Mouse (Mus musculus) forebrain, embryonic 10.5 days (tissue): ENCODE data around the gene Fcrl6. TPM values are rescaled to one million over a fixed set of nuclear protein-coding genes. Genes with fewer than 3 reads are reported as not detected.
A peak's percentile ranks its signal among the peaks of the same experiment; 100 is the strongest.

Source experiments
- DNase-seq: peaks from one replicate; pipeline ENCODE4 v3.0.0-alpha.2; 2017; ENCODE audit warnings: low spot score; ENCODE audit errors: extremely low spot score
- H3K27ac ChIP-seq: fragments of 300-500 bp; sonication (generic); 2 replicates; pipeline ENCODE4 v1.5.1; 2016; ENCODE audit warnings: mild to moderate bottlenecking
- H3K27me3 ChIP-seq: fragments of 300-500 bp; sonication (generic); 2 replicates; pipeline ENCODE4 v1.6.1; 2016; ENCODE audit warnings: mild to moderate bottlenecking; ENCODE audit not compliant: poor library complexity, severe bottlenecking
- H3K36me3 ChIP-seq: fragments of 300-500 bp; sonication (generic); replicated peaks from 2 replicates; pipeline ENCODE4 v1.6.1; 2016; ENCODE audit warnings: mild to moderate bottlenecking, moderate library complexity
- H3K4me1 ChIP-seq: fragments of 300-500 bp; sonication (generic); 2 replicates; pipeline ENCODE4 v1.6.1; 2016
- H3K4me3 ChIP-seq: fragments of 300-500 bp; sonication (generic); 2 replicates; pipeline ENCODE4 v1.5.1; 2016; ENCODE audit warnings: mild to moderate bottlenecking, moderate library complexity
- H3K9me3 ChIP-seq: fragments of 300-500 bp; sonication (generic); 2 replicates; pipeline ENCODE4 v1.6.1; 2016; ENCODE audit warnings: mild to moderate bottlenecking, moderate library complexity
- WGBS: fragments of 180-500 bp; shearing (Covaris S2); methylation state at CpG from one replicate; pipeline ENCODE4 v1.1.7; 2016; 5-methylcytosine and 5-hydroxymethylcytosine counted together
- polyA plus RNA-seq: library from polyadenylated mRNA; unstranded; fragments of >200 nt; fragmentation: Nextera tagmentation; extraction: Ambion mirVana; gene quantifications from 2 replicates; pipeline ENCODE4 v1.2.1, GENCODE M21; 2016

Gene Fcrl6
- polyA plus RNA-seq, 1 experiment from 2014 or later = 0.32 TPM

DNA sequence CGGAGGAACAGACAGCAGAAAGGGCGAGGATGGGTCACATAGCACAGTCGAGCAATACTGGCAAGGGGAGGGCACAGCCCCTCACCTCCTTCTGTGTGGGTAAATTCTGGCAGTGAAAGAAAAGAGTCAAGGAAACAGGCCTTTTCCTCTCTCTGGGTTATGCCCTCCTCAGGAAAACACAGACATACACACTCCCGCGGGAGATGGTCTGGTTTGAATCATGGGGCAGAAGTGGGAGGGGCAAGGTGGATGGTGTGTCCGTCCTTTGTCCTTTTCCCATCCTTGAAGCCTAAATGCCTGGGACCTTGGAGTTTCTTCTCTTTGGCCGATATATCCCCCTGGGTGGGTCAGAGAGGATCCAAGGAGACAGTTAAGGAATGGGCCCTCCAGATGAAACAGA, 27.5 kb upstream of the Fcrl6 start:
- Histone ChIP-seq H3K27ac (peak overlapping the region; percentile 68), H3K36me3 (no peaks in the 10 kb centered on the region), H3K4me1 (peaks cover 20% of the 10 kb centered on the region), H3K9me3 (no peaks in the 10 kb centered on the region), H3K27me3 (no peaks in the 10 kb centered on the region), H3K4me3 (no peak overlapping the region)
- WGBS = 64% methylated on average over 7 of the region's 7 CpGs
- no peak for DNase-seq

DNA sequence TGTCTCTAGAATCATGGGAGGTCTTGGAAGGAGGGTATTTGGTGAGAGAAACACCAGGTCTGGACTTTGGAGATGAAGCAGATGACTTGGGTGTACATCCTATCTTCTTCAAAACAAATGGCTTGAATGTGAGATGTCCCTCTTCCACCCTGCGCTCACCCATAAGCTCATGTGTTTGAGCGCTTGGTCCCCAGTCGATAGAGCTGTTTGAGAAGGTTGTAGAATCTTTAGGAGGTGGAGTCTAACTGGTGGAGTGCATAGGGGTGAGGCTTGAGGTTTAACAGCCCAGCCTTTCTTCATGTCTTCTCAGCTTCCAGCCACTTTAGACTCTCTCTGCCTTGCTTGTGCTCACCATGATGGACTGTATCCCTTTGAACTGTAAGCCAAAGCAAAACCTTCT, 24.0 kb upstream of the Fcrl6 start:
- 100% methylated on average over 3 of the region's 3 CpGs for WGBS
- H3K4me1 ChIP-seq = peaks cover 12% of the 10 kb centered on the region; the same call in 1 of the 2 replicates
- H3K27me3 ChIP-seq = no peaks in the 10 kb centered on the region
- DNase-seq = no peak
- no peak overlapping the region for H3K27ac ChIP-seq
- H3K36me3 ChIP-seq = no peaks in the 10 kb centered on the region
- H3K9me3 ChIP-seq = no peaks in the 10 kb centered on the region
- no peak overlapping the region for H3K4me3 ChIP-seq

DNA sequence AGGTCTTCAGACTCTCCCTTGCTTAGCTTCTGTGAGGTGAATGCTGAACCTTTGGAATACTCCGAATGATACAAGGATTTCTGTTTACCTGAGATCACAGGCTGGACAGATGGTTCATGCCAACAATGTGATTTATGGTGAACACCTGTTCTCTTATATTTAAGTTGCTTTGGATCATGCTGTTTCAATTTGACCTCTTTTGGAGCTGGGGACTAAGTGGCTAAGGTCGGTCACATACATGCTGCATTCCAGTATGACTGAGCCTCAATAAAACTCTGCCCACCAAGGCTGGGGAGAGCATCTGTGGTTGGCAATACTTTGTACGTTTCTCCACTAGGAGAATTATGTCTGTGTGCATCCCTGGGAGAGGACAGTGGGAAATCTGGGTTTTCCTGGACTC, 21.7 kb upstream of the Fcrl6 start:
- no peaks in the 10 kb centered on the region; the same call in 1 of the 2 replicates for H3K4me1 ChIP-seq
- no peak overlapping the region for H3K27ac ChIP-seq
- no peak overlapping the region for H3K4me3 ChIP-seq
- no peak for DNase-seq
- no peaks in the 10 kb centered on the region for H3K9me3 ChIP-seq
- WGBS = 86% methylated on average over 3 of the region's 3 CpGs
- H3K27me3 ChIP-seq = no peaks in the 10 kb centered on the region
- H3K36me3 ChIP-seq = no peaks in the 10 kb centered on the region

DNA sequence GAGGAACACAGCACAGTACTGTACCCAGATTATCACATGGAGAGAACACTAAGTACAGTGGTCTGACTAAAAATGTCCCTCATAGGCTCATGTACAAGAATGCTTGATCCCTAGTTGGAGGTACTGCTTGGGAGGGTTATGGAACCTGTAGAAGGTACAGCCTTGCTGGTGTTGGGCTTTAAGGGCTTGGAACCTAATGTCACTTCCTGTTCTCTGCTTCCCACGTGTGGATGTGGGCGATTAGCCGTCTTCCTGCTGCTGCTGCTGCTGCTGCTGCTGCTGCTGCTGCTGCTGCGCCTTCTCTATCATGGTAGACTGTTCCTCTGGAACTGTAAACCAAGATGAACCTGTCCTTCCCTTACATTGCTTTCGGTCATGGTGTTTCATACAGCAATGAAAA, 21.2 kb upstream of the Fcrl6 start:
- Histone ChIP-seq H3K9me3 (no peaks in the 10 kb centered on the region), H3K4me3 (no peak overlapping the region), H3K27me3 (no peaks in the 10 kb centered on the region), H3K27ac (no peak overlapping the region), H3K36me3 (no peaks in the 10 kb centered on the region), H3K4me1 (no peaks in the 10 kb centered on the region)
- 81% methylated on average over 5 of the region's 5 CpGs for WGBS
- DNase-seq = no peak

DNA sequence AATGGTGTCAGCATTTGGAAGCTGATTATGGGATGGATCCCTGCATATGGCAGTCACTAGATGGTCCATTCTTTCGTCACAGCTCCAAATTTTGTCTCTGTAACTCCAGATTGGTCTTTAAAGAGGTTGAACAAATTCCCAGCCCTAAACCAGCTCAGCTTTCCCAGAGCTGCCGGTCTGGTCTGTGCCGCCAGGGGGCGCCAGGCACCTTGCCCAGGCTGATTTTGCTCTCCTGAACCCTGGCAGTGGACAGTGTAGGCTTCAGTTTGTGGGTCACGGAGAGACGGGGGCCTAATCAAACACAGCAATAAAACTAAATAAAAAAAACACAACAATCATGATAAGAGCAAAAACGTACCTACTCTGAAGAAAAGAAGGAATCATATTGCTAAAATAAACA, 16.9 kb upstream of the Fcrl6 start:
- H3K27me3 ChIP-seq = no peaks in the 10 kb centered on the region
- H3K27ac ChIP-seq = no peak overlapping the region
- no peaks in the 10 kb centered on the region for H3K9me3 ChIP-seq
- 13% methylated on average over 7 of the region's 7 CpGs for WGBS
- H3K4me1 ChIP-seq = peaks cover 23% of the 10 kb centered on the region
- H3K36me3 ChIP-seq = no peaks in the 10 kb centered on the region
- H3K4me3 ChIP-seq = no peak overlapping the region
- DNase-seq = peak; percentile 62

DNA sequence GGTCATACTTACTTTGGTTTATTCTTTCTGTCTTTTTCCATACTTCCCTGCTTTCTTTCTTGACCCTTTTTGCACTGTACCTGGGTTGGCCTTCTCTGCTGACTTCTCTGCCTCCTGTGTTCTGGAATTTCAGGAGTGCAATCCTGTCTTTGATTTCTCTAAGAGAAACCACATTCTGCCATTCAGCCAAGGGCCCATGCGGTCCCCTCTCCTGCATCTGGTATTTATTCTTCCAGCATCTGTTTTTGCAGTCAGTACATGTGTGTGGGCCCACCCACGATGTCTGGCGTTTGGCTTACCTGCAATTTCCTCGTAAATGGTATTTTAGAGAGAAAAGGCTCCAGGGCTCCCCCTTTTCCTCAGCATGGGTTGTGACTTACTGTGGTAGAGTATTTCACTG, 15.8 kb upstream of the Fcrl6 start:
- Histone ChIP-seq H3K27me3 (no peaks in the 10 kb centered on the region), H3K36me3 (no peaks in the 10 kb centered on the region), H3K27ac (no peak overlapping the region), H3K9me3 (no peaks in the 10 kb centered on the region), H3K4me3 (no peak overlapping the region), H3K4me1 (peaks cover 23% of the 10 kb centered on the region)
- WGBS = 68% methylated on average over 4 of the region's 4 CpGs
- DNase-seq = no peak

DNA sequence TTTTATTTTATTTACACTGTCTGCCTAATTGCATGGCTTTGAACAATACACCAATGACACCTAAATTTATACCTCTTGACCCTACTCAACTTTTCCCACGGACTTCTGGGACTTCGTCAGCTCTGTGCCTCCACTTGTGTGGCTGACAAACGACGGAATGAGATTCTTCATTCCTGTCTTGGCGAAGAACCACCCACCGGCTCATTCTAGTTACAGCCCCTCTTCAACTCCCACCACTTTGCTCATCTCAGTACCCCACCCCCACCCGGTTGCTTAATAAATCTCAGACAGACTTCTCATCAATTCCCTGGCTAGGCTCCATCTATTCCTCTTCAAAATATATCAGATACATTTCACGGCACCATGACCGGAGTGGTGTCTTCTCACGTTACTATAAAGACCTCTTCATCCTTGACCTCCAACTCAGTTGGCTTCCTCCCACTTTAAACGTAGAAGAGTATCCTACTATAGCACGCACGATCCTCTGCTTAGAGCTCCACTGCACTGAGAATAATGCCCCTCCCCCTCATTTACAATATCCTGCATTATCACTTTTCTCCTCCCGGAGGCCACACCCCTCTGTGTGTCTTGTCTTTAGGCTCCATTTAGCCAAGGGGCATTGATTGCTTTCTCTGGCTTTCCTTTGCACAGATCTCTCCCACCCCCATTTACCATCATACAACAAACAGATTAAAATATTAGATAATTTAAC, 15.2 kb upstream of the Fcrl6 start:
- H3K4me3 ChIP-seq = peak overlapping the region; percentile 48

DNA sequence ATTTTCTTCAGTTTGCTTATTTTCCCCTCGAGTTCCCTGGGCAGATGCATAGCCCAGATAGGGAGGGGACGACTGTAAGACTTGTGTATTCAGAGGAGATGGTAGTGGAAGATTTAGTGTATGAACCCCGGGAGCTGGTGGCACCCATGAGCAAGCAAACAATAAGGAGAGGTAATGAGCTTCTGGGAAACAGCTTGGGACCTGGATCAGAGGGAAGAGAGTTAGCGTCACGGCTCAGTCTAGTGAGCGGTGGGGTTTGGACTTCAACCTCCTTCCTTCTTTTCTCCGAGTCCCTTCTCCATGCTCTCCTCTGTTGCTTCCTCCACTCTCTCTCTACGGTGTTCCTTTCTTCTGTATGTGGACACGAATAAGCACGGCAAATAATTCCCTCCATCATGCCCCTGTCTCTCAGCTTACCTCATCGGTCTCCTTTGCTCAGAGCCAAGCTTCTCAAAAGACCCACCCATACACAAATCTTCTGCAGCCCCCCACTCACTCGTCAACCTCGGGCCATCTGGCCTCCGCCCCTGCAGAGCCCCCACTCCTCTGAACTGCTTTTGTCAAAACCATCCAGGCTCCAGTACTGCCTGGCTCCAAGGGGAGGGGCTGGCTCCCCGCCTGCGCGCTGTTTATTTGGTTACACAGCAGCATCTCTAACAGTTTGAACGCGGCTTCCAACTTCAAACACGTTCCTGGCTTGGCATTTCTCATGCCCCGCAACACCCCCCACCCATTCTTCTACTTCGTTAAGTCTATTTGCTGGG, 14.4 kb upstream of the Fcrl6 start:
- peak overlapping the region; percentile 48 for H3K4me3 ChIP-seq
- no peaks in the 10 kb centered on the region for H3K9me3 ChIP-seq
- H3K36me3 ChIP-seq = no peaks in the 10 kb centered on the region
- 24% methylated on average over 22 of the region's 22 CpGs for WGBS
- H3K27me3 ChIP-seq = no peaks in the 10 kb centered on the region
- peaks cover 23% of the 10 kb centered on the region for H3K4me1 ChIP-seq
- DNase-seq = no peak
- peak overlapping the region; percentile 69 for H3K27ac ChIP-seq

More for the DNA sequence above, 15.2 kb upstream of the Fcrl6 start:
- no peaks in the 10 kb centered on the region for H3K9me3 ChIP-seq
- H3K36me3 ChIP-seq = no peaks in the 10 kb centered on the region
- no peak for DNase-seq
- no peaks in the 10 kb centered on the region for H3K27me3 ChIP-seq
- 43% methylated on average over 14 of the region's 14 CpGs for WGBS
- H3K4me1 ChIP-seq = peaks cover 23% of the 10 kb centered on the region
- no peak overlapping the region for H3K27ac ChIP-seq

DNA sequence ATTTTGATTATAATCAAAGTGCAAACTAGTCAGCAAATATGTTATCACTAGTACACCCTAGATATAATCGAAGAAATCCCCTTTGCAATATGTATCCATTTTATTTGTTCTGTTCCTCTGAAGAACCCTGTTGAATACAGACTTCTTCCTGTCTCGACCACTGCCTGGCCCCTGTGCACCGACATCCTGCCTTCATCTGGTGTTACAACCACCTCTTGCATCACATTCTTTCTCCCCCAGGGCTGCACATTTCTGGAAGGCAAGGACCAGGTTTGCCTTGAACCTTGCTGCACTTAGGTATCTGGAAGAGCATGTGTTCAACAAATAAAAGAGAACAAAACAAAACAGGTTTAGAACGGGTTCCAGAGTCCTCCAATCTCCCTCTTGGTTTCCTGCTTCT, 13.1 kb upstream of the Fcrl6 start:
- Histone ChIP-seq H3K4me3 (no peak overlapping the region), H3K36me3 (no peaks in the 10 kb centered on the region), H3K27ac (no peak overlapping the region), H3K27me3 (no peaks in the 10 kb centered on the region), H3K9me3 (no peaks in the 10 kb centered on the region), H3K4me1 (peaks cover 23% of the 10 kb centered on the region)
- no peak for DNase-seq
- 86% methylated on average over 4 of the region's 4 CpGs for WGBS

DNA sequence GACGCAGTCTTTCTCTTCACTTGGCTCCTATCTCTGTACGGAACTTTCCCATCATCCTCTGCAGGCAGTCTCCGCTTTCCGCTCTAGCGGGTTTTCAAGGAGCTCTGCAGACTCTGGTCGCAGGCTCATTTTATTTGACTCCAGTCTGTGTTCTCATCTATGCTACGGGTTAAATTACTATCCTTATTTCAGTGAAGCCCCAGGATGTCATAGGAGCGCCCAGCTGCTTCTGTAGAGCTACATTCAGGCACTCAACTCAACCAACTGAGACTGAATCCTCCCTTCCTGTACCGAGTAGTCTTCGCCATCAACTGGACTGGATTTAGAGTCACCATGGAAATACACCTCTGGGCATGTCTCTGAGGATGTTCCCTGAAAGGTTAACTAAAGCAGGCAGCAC, 12.3 kb upstream of the Fcrl6 start:
- H3K4me1 ChIP-seq = peaks cover 23% of the 10 kb centered on the region
- WGBS = 87% methylated on average over 10 of the region's 10 CpGs
- H3K4me3 ChIP-seq = no peak overlapping the region
- H3K27me3 ChIP-seq = no peaks in the 10 kb centered on the region
- H3K36me3 ChIP-seq = no peaks in the 10 kb centered on the region
- H3K9me3 ChIP-seq = no peaks in the 10 kb centered on the region
- no peak for DNase-seq
- H3K27ac ChIP-seq = no peak overlapping the region

DNA sequence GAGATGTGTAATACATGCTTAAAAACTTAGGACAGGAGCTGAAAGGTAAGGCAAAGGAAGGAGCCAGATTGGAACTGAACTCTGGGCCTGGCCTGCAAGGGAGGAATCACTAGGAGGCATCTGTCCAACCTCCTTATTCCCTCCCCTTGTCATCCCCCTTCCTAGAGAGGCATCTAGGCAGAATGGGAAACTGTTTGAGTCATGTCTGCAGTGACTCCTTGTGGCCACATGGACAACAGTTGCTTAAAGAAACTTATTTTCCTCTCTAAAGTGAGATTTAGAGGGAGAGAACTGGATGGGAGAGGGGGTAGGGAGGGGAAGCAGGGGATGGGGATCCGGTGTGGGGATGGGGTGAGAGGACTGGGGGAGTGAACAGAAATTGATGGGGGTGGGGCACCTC, 10.4 kb upstream of the Fcrl6 start:
- Histone ChIP-seq H3K27me3 (no peaks in the 10 kb centered on the region), H3K27ac (no peak overlapping the region), H3K9me3 (no peaks in the 10 kb centered on the region), H3K4me3 (no peak overlapping the region), H3K36me3 (no peaks in the 10 kb centered on the region), H3K4me1 (peaks cover 18% of the 10 kb centered on the region)
- no peak for DNase-seq
- 39% methylated on average over 1 of the region's 1 CpGs for WGBS

DNA sequence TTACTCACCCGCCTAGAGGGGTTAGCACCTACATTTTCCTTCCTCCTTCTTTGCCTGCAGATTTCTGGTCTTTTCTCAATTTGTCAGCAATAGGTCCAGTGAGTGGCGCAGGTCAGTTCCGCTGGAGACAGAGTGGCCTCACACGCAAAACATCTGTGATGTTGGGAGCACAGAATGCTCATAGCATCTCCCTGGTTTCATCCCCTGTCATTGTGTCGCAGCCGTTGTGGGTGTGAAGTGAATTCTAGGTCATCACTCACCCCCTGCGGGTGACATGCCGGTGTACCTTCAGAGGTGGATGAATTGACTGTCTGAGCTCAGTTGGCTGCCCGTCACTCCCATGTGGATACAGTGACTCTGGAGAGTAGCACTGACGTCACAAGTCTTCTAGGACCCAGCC, 9.0 kb upstream of the Fcrl6 start:
- H3K4me1 ChIP-seq = peaks cover 4% of the 10 kb centered on the region
- H3K9me3 ChIP-seq = no peaks in the 10 kb centered on the region
- WGBS = 90% methylated on average over 10 of the region's 10 CpGs
- no peak for DNase-seq
- H3K27ac ChIP-seq = no peak overlapping the region
- H3K4me3 ChIP-seq = no peak overlapping the region
- H3K36me3 ChIP-seq = no peaks in the 10 kb centered on the region
- no peaks in the 10 kb centered on the region for H3K27me3 ChIP-seq

DNA sequence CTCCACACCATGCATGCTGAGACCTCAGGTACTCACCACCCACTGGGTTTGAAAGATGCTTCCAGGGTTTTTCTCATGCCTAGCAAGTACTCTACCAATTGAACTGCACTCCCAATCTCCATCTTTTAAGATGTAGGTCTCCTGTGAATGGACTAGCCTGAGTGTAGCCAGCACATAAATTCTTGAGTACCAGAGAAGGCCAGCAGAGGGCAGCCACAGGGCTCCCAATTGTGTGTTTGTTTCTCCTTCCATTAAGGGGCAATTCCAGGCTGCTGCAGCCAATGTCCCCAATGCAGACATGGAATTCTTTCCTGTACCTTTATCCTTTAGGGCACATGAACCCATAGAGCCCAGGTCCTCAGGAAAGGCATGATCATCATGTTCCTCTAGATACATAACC, 7.9 kb downstream of the Fcrl6 start:
- no peaks in the 10 kb centered on the region for H3K4me1 ChIP-seq
- H3K36me3 ChIP-seq = no peaks in the 10 kb centered on the region
- no peaks in the 10 kb centered on the region for H3K9me3 ChIP-seq
- H3K27me3 ChIP-seq = peaks cover 6% of the 10 kb centered on the region; the same call in 1 of the 2 replicates
- H3K4me3 ChIP-seq = no peak overlapping the region
- H3K27ac ChIP-seq = no peak overlapping the region
- DNase-seq = peak; percentile 63
